Mouse (Mus musculus) kidney, adult 2 months (tissue): ENCODE results near the gene Pias3. TPM values are rescaled to one million over a fixed set of nuclear protein-coding genes. Genes with fewer than 3 reads are reported as not detected.

Experiments
- DNase-seq: peaks from one replicate; pipeline ENCODE4 v3.0.0; 2021
- H3K27ac ChIP-seq: fragments of 200-500 bp; 2 replicates; pipeline ENCODE4 v1.5.1; 2012; ENCODE audit warnings: low read depth, low read length, control low read depth, inconsistent platforms; ENCODE audit not compliant: insufficient read depth
- H3K27me3 ChIP-seq: fragments of 200-500 bp; replicated peaks from 2 replicates; pipeline ENCODE4 v1.6.1; 2012; ENCODE audit warnings: mild to moderate bottlenecking, moderate library complexity, low read length, inconsistent platforms; ENCODE audit not compliant: control insufficient read depth, insufficient read depth
- H3K36me3 ChIP-seq: fragments of 200-500 bp; 2 replicates; pipeline ENCODE4 v1.6.1; 2012; ENCODE audit warnings: mild to moderate bottlenecking, moderate library complexity, low read length, inconsistent platforms; ENCODE audit not compliant: control insufficient read depth, insufficient read depth
- H3K4me1 ChIP-seq: fragments of 200-500 bp; 2 replicates; pipeline ENCODE4 v1.6.1; 2011; ENCODE audit warnings: low read length; ENCODE audit not compliant: control insufficient read depth, insufficient read depth
- H3K4me3 ChIP-seq: fragments of 200-500 bp; 2 replicates; pipeline ENCODE4 v1.5.1; 2011; ENCODE audit warnings: mild to moderate bottlenecking, low read depth, low read length, control low read depth; ENCODE audit not compliant: insufficient read depth
- CTCF ChIP-seq: fragments of 200-500 bp; conservative IDR thresholded peaks from 2 replicates; pipeline ENCODE4 v1.5.1; 2011; ENCODE audit warnings: low read depth, mild to moderate bottlenecking, control low read depth, low read length, moderate library complexity, mixed read lengths; ENCODE audit not compliant: insufficient read depth, insufficient read length
- POLR2A ChIP-seq: fragments of 200-500 bp; IDR thresholded peaks from one replicate; pipeline ENCODE4 v1.6.1; 2011; ENCODE audit warnings: low read depth, low read length, control low read depth
- WGBS: fragments of 180-500 bp; shearing (Covaris S2); methylation state at CpG from one replicate; pipeline ENCODE4 v1.1.7; 2018; 5-methylcytosine and 5-hydroxymethylcytosine counted together
- polyA plus RNA-seq: library from polyadenylated mRNA; depleted of rRNA; stranded (reverse); fragments of >200 nt; gene quantifications from 2 replicates; pipeline ENCODE4 v1.2.3, GENCODE M21; 2012

Gene Pias3
- polyA plus RNA-seq, 1 experiment: 21.0 TPM

DNA sequence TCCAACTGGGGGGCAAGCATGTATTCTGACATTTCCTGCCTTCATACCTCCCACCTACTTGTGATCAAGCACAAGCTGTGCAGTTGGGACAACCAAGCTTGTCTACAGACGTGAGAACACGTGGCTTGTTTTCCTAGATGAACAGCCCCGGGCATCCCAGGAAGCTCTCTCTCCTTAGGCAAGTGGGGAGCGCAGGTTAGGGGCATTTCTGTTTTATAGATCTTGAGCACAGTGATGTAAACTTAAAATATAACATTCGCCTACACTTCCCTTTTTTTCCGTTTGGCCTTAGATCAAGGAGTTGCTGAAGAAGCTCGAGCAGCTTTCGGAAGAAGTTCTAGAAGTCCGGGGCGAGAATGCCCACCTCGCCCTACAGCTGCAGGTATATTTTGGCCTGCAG, 7.3 kb upstream of the Pias3 start:
- TF ChIP-seq POLR2A: no peak
- TF ChIP-seq CTCF: no peak
- Histone ChIP-seq H3K27ac (no peak overlapping the region), H3K4me3 (no peak overlapping the region), H3K36me3 (no peaks in the 10 kb centered on the region), H3K4me1 (no peaks in the 10 kb centered on the region; the same call in 1 of the 2 replicates), H3K27me3 (no peaks in the 10 kb centered on the region)
- 85% methylated on average over 11 of the region's 11 CpGs for WGBS
- no peak for DNase-seq

- Histone ChIP-seq H3K36me3 (no peaks in the 10 kb centered on the region), H3K4me1 (no peaks in the 10 kb centered on the region), H3K4me3 (no peak overlapping the region), H3K27ac (no peak overlapping the region), H3K27me3 (no peaks in the 10 kb centered on the region)
- WGBS: 54% methylated on average over 3 of the region's 3 CpGs
- TF ChIP-seq POLR2A (no peak), CTCF (peak; percentile 40)
- DNase-seq: no peak
Observed at GRCm38 (mm10) chr3:96690298-96690697, 5.9 kb upstream of the Pias3 start.

GRCm38 (mm10) chr3:96692506-96692905, 3.7 kb upstream of the Pias3 start:
- H3K27me3 ChIP-seq: no peaks in the 10 kb centered on the region
- H3K4me1 ChIP-seq: peaks cover 4% of the 10 kb centered on the region; the same call in 1 of the 2 replicates
- WGBS: 34% methylated on average over 3 of the region's 3 CpGs
- H3K36me3 ChIP-seq: no peaks in the 10 kb centered on the region
- TF ChIP-seq CTCF: 0 out of 2 replicates have a peak, but pooled peaks have one; percentile 13
- no peak for TF ChIP-seq POLR2A
- no peak overlapping the region for H3K4me3 ChIP-seq
- no peak overlapping the region for H3K27ac ChIP-seq
- peak; percentile 14 for DNase-seq

DNA sequence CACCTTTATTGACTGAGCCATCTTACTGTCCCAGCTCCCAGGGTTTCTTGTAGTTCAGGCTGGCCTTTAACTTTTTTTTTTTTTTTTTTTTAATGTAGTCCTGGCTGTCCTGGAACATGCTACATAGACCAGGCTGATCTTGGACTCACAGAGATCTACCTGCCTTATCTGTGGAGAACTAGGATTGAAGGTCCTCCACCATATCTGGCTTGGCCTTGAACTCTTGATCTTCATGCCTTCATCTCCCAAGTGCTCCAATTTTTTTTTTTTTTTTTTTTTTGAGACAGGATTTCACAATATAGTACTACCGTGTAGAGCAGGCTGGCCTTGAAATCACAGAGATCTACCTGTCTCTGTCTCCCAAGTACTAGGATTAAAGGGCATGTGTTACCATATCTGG, 2.6 kb upstream of the Pias3 start:
- no peak for TF ChIP-seq CTCF
- TF ChIP-seq POLR2A: no peak
- no peaks in the 10 kb centered on the region for H3K36me3 ChIP-seq
- peaks cover 4% of the 10 kb centered on the region; the same call in 1 of the 2 replicates for H3K4me1 ChIP-seq
- no peak for DNase-seq
- H3K27me3 ChIP-seq: no peaks in the 10 kb centered on the region
- H3K4me3 ChIP-seq: no peak overlapping the region
- no peak overlapping the region for H3K27ac ChIP-seq
- WGBS: 79% methylated on average over 1 of the region's 1 CpGs

DNA sequence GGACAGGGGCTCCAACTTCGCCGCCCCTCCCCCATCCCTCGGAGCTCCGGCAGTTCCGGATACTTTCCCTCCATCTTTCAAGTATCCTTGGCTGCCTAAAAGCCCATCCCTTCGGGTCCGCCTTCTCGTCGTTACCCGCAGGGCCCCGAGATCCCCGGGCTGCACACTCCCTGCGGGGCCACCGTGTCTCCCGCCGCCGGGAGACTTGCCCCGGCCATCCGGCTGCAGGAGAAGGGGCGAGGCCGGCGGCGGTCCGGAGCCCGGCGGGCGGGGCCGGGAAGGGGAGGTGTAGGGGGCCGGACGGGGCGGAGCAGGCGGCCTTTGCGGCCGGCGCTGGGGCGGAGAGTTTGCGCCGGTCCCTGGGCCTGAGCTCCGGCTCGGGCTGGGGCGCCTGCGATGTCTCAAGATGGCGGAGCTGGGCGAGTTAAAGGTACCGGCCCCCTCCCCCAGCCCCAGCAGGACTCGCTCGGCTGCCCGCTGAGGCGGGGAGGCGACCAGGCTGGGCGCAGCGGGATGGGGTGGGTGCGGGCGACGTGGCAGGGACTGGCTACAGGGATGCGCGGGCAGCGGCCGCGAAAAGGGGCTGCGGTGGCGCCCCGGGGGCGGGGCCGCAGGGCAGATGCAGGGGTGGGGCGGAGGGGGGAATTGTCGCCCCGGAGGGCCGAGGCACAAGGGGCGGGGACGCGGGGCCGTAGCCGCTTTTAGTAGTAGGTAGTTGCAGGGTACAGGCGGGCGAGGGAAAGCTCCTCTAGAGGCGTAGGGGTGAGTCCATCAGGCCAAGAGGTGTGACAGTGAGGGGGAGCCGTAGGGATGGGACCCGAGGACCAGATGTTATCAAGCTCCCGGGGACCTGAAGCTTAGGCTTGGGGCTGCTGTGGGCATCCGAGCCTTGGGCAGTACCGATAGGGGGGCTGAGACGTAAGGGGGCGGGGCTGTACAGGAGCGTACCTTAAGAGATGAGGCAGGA, 865 bp downstream of the Pias3 start:
- DNase-seq: peak; percentile 95
- Histone ChIP-seq H3K36me3 (0 out of 2 replicates have a peak, but pooled peaks cover 1% of the 10 kb centered on the region), H3K27ac (peak overlapping the region; percentile 81), H3K4me3 (peak overlapping the region; percentile 96), H3K4me1 (peaks cover 4% of the 10 kb centered on the region; the same call in 1 of the 2 replicates), H3K27me3 (no peaks in the 10 kb centered on the region)
- TF ChIP-seq POLR2A: no peak
- TF ChIP-seq CTCF: no peak
- WGBS: 1% methylated on average over 83 of the region's 85 CpGs

DNA sequence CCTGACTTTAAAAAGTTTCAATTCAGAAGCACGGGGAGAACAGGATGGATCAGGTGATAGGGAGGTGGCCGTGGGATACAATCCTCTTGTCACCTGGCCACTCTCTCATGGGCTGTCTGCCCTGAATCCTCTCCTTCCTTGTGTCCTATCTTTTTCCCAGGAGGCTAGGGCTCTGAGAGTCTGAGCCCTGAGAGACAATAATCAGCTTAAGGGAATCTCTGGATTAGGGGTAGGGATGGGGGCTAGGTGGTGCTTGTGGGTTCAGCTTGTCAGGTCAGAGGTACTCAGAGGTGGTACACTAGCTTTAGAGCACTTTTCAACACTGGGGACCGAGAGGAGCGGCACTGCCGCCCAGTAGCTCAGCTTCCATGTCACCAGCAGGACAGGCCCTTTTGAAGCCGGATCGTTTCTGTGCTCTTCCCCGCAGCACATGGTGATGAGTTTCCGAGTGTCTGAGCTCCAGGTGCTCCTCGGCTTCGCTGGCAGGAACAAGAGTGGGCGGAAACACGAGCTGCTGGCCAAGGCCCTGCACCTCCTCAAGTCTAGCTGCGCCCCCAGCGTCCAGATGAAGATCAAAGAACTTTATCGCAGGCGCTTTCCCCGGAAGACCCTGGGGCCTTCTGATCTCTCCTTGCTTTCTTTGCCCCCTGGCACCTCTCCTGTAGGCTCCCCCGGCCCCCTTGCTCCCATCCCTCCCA, 3.0 kb downstream of the Pias3 start:
- 66% methylated on average over 19 of the region's 19 CpGs for WGBS
- no peaks in the 10 kb centered on the region for H3K27me3 ChIP-seq
- no peak for TF ChIP-seq CTCF
- TF ChIP-seq POLR2A: no peak
- H3K4me1 ChIP-seq: peaks cover 4% of the 10 kb centered on the region; the same call in 1 of the 2 replicates
- no peak for DNase-seq
- 0 out of 2 replicates have a peak, but pooled peaks cover 1% of the 10 kb centered on the region for H3K36me3 ChIP-seq
- H3K27ac ChIP-seq: no peak overlapping the region
- H3K4me3 ChIP-seq: no peak overlapping the region

DNA sequence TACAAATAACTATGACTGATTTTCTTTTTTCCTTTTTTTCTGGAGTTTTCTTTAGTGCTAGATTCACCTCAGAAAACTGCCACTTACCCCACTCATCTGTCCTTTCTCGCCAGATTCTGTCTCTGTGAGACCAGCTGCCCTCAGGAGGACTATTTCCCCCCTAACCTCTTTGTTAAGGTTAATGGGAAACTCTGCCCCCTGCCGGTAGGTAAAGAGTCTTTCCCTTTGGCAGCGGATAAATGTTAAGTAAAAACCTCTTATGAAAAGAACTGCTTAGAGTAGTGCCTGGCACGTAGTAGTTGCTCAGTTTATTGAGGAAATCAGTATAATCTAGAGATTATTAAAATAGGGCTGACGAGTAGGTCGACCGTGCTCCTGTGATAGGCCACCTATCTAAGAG, 4.2 kb downstream of the Pias3 start:
- Histone ChIP-seq H3K4me3 (no peak overlapping the region), H3K27ac (no peak overlapping the region), H3K4me1 (peaks cover 4% of the 10 kb centered on the region; the same call in 1 of the 2 replicates), H3K36me3 (0 out of 2 replicates have a peak, but pooled peaks cover 1% of the 10 kb centered on the region), H3K27me3 (no peaks in the 10 kb centered on the region)
- peak; percentile 32 for DNase-seq
- 62% methylated on average over 7 of the region's 7 CpGs for WGBS
- TF ChIP-seq POLR2A: no peak
- 0 out of 2 replicates have a peak, but pooled peaks have one; percentile 27 for TF ChIP-seq CTCF
